ENCODE assay signal across 8 mouse cellular contexts in the genomic region with DNA sequence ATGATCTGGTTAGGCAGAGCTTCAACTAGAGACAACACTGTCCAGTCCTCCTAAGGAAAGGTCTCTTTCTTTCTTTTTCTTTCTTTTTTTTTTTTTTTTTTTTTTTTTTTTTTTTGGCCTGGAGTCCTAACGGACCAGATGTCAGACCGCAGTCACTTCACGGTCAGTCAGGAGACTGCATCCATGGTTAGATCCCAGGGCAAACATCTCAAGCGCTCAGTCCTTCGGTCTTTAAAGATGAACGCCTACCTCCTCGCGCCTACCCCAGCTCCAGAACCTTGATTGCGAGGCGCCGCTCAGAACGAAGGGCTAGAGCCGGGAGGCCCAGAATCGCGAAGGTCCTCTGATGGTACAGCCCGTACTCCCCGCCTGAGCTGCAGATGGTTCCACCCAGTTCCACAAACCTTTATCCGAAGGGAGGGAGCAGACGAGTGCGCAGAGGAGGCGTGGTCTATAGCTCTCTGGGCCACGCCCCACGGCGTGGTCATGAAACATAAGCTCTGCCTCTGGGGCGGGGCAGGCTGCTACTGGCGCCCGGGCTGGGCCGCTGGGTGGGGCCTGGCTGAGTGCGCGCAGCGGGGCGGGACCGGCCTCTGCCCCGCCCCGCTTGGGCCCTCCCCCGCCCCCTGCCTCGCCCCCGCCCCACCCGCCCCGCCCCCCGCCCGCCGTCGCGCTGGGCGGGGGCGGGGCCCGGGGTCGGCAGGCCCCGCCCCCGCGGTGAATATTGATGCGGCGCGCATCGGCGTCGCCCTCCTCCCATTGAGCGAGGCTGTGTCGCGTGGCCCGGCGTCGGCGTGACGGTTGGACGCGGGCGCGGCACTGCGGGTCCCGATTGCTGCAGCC. TPM values are rescaled to one million over a fixed set of nuclear protein-coding genes. Genes with fewer than 3 reads are reported as not detected.
DNase-seq lines count a peak whose midpoint lies in the region; ATAC-seq and TF ChIP-seq lines count a peak whose summit lies in the region.

TSS of gene Pknox1 (plus strand) at position 720 of the 843 bp plus-strand sequence.

- ATAC-seq in heart, embryonic 11.5 days (replicated peaks; ENCODE audit: insufficient number of reproducible peaks, low FRiP score, low TSS enrichment) = peak; percentile 95
- ATAC-seq in kidney, embryonic 16.5 days (ENCODE audit: low FRiP score, low TSS enrichment) = peak; percentile 95

- no peaks in the 10 kb centered on the region for H3K9me3 ChIP-seq in erythroblast, embryonic 14.5 days (ENCODE audit: control insufficient read depth, low read length)
- no peaks in the 10 kb centered on the region for H3K9me3 ChIP-seq in heart, embryonic 11.5 days (replicated peaks; ENCODE audit: control insufficient read depth, low read length)
- H3K9me3 ChIP-seq in kidney, embryonic 16.5 days (ENCODE audit: low read length) = no peaks in the 10 kb centered on the region

- H3K79me2 ChIP-seq in C2C12 (ENCODE audit: control insufficient read depth, insufficient read depth) (peaks cover 40% of the 10 kb centered on the region), myocyte (ENCODE audit: control insufficient read depth, insufficient read depth) (peaks cover 39% of the 10 kb centered on the region)
- H3K79me2 ChIP-seq in liver, adult 2 months (ENCODE audit: control insufficient read depth, insufficient read depth, low read length) = peaks cover 26% of the 10 kb centered on the region

- peaks cover 42% of the 10 kb centered on the region for H3K4me1 ChIP-seq in erythroblast, embryonic 14.5 days (ENCODE audit: control insufficient read depth)
- H3K4me1 ChIP-seq in heart, embryonic 11.5 days (ENCODE audit: control insufficient read depth, insufficient read depth, low read length) = peaks cover 26% of the 10 kb centered on the region
- peaks cover 31% of the 10 kb centered on the region for H3K4me1 ChIP-seq in kidney, embryonic 16.5 days (ENCODE audit: insufficient read depth, low read length)
- H3K4me1 ChIP-seq in liver, adult 2 months (ENCODE audit: control insufficient read depth, insufficient read depth, low read length) = peaks cover 15% of the 10 kb centered on the region

- peak within 1 kb of the TSS; percentile 91 for H3K9ac ChIP-seq in heart, embryonic 11.5 days (ENCODE audit: low read depth, low read length)
- H3K9ac ChIP-seq in kidney, embryonic 16.5 days (replicated peaks; ENCODE audit: low read length) = peak within 1 kb of the TSS; percentile 83
- H3K9ac ChIP-seq in liver, adult 2 months (ENCODE audit: low read depth, low read length) = peak within 1 kb of the TSS; percentile 100

- 0% methylated on average over 43 of the region's 72 CpGs for WGBS in heart, embryonic 11.5 days (ENCODE audit: insufficient replicate concordance)
- 1% methylated on average over 56 of the region's 72 CpGs for WGBS in kidney, embryonic 16.5 days
- under 1% methylated on average over 62 of the region's 72 CpGs for WGBS in liver, adult 2 months

- peaks cover 32% of the 10 kb centered on the region for H3K79me3 ChIP-seq in C2C12 (ENCODE audit: low read depth)

- H3K36me3 ChIP-seq in C2C12 (ENCODE audit: control insufficient read depth, insufficient read depth) = peaks cover 4% of the 10 kb centered on the region
- H3K36me3 ChIP-seq in erythroblast, embryonic 14.5 days (ENCODE audit: control insufficient read depth) = peaks cover 14% of the 10 kb centered on the region
- no peaks in the 10 kb centered on the region for H3K36me3 ChIP-seq in heart, embryonic 11.5 days (ENCODE audit: control insufficient read depth, insufficient read depth, low read length)
- H3K36me3 ChIP-seq in kidney, embryonic 16.5 days (ENCODE audit: insufficient read depth, low read length) = peaks cover 4% of the 10 kb centered on the region; the same call in 1 of the 2 replicates
- no peaks in the 10 kb centered on the region for H3K36me3 ChIP-seq in liver, adult 2 months (ENCODE audit: control insufficient read depth, insufficient read depth, low read length)
- H3K36me3 ChIP-seq in myocyte (ENCODE audit: control insufficient read depth, insufficient read depth) = no peaks in the 10 kb centered on the region
- no peaks in the 10 kb centered on the region for H3K36me3 ChIP-seq in splenic B cell, adult 2 months (ENCODE audit: control insufficient read depth, insufficient read depth, low read length, poor library complexity, severe bottlenecking)

- no peak for TF ChIP-seq CTCF in C2C12 (IDR thresholded peaks at IDR 0.05; ENCODE audit: control insufficient read depth, insufficient read depth, insufficient read length)
- no peak for TF ChIP-seq CTCF in brain, embryonic 14.5 days (IDR thresholded peaks at IDR 0.05; ENCODE audit: borderline replicate concordance, extremely low read depth, insufficient read depth, insufficient read length)
- TF ChIP-seq CTCF in liver, adult 2 months (IDR thresholded peaks at IDR 0.05; ENCODE audit: low read depth, low read length) = no peak

- H3K27me3 ChIP-seq in C2C12 (ENCODE audit: control insufficient read depth, insufficient read depth, insufficient read length) (no peaks in the 10 kb centered on the region), myocyte (ENCODE audit: control insufficient read depth, insufficient read depth, insufficient read length) (no peaks in the 10 kb centered on the region)
- no peaks in the 10 kb centered on the region for H3K27me3 ChIP-seq in erythroblast, embryonic 14.5 days (ENCODE audit: control insufficient read depth)
- no peaks in the 10 kb centered on the region for H3K27me3 ChIP-seq in heart, embryonic 11.5 days (ENCODE audit: control insufficient read depth, insufficient read depth, low read length)
- H3K27me3 ChIP-seq in kidney, embryonic 16.5 days (ENCODE audit: insufficient read depth, low read length) = no peaks in the 10 kb centered on the region
- H3K27me3 ChIP-seq in liver, adult 2 months (ENCODE audit: control insufficient read depth, insufficient read depth, low read length) = no peaks in the 10 kb centered on the region
- H3K27me3 ChIP-seq in splenic B cell, adult 2 months (ENCODE audit: control insufficient read depth, insufficient read depth, low read length, poor library complexity, severe bottlenecking) = no peaks in the 10 kb centered on the region

- H3K4me2 ChIP-seq in heart, embryonic 11.5 days = peak within 1 kb of the TSS; percentile 79
- peak within 1 kb of the TSS; percentile 78 for H3K4me2 ChIP-seq in kidney, embryonic 16.5 days (replicated peaks; ENCODE audit: low read depth, low read length)
- H3K4me2 ChIP-seq in myocyte (ENCODE audit: low read depth) = peak within 1 kb of the TSS; percentile 99

- H3ac ChIP-seq in C2C12 (ENCODE audit: control insufficient read depth, insufficient read length, low read depth) (peak within 1 kb of the TSS; percentile 96), myocyte (ENCODE audit: control insufficient read depth, insufficient read length) (peak within 1 kb of the TSS; percentile 81)

- peak within 1 kb of the TSS; percentile 98 for H3K27ac ChIP-seq in heart, embryonic 11.5 days (ENCODE audit: low read depth, low read length)
- H3K27ac ChIP-seq in kidney, embryonic 16.5 days (ENCODE audit: low read length) = peak within 1 kb of the TSS; percentile 96
- peak within 1 kb of the TSS; percentile 89 for H3K27ac ChIP-seq in liver, adult 2 months (replicated peaks; ENCODE audit: insufficient read depth, low read depth, low read length)

- no peak for TF ChIP-seq POLR2A in brain, embryonic 14.5 days (IDR thresholded peaks at IDR 0.05; ENCODE audit: borderline replicate concordance, extremely low read depth, insufficient read depth, insufficient read length, poor library complexity, severe bottlenecking)
- TF ChIP-seq POLR2A in liver, adult 2 months (IDR thresholded peaks at IDR 0.05; ENCODE audit: extremely low read depth, insufficient read depth, low read length) = peak; percentile 75
- peak; percentile 78 for TF ChIP-seq POLR2A in myocyte (IDR thresholded peaks at IDR 0.05; ENCODE audit: insufficient read length, low read depth)

- H3K4me3 ChIP-seq in C2C12 (ENCODE audit: insufficient read depth, poor library complexity, severe bottlenecking) = peak within 1 kb of the TSS; percentile 68
- H3K4me3 ChIP-seq in erythroblast, embryonic 14.5 days (replicated peaks) = peak within 1 kb of the TSS; percentile 72
- peak within 1 kb of the TSS; percentile 93 for H3K4me3 ChIP-seq in heart, embryonic 11.5 days (ENCODE audit: low read depth, low read length)
- H3K4me3 ChIP-seq in kidney, embryonic 16.5 days (ENCODE audit: low read length) = peak within 1 kb of the TSS; percentile 64
- peak within 1 kb of the TSS; percentile 100 for H3K4me3 ChIP-seq in liver, adult 2 months (ENCODE audit: insufficient read depth, low read depth, low read length)
- H3K4me3 ChIP-seq in myocyte = peak within 1 kb of the TSS; percentile 48

- DNase-seq in brain, embryonic 14.5 days (ENCODE audit: low read depth) = peak; percentile 100
- DNase-seq in liver, adult 2 months (ENCODE audit: extremely low read depth, low read depth, low spot score) = peak; percentile 97
- peak; percentile 100 for DNase-seq in splenic B cell, adult 2 months (ENCODE audit: low read depth, low spot score)

TF ChIP-seq in C2C12, 6 proteins besides CTCF, POLR2A, EP300 and RAD21:
- peak; percentile 23 for TF ChIP-seq USF1 (IDR thresholded peaks at IDR 0.05; ENCODE audit: low read depth)
- TF ChIP-seq MAX (IDR thresholded peaks at IDR 0.05) = peak; percentile 30
- no peak for TF ChIP-seq CEBPB (IDR thresholded peaks at IDR 0.05; ENCODE audit: low read depth)
- no peak for TF ChIP-seq MYOG (IDR thresholded peaks at IDR 0.05; ENCODE audit: control insufficient read depth, extremely low read depth, insufficient read length)
- no peak for TF ChIP-seq FOSL1 (IDR thresholded peaks at IDR 0.05; ENCODE audit: insufficient read depth, low read length, poor library complexity, severe bottlenecking)
- TF ChIP-seq MYOD1 (IDR thresholded peaks at IDR 0.05; ENCODE audit: control insufficient read depth, insufficient read length, low read depth) = no peak

TF ChIP-seq in myocyte, 11 proteins besides CTCF, POLR2A, EP300 and RAD21 (continues in another document):
- no peak for TF ChIP-seq TCF3 (IDR thresholded peaks at IDR 0.05; ENCODE audit: insufficient read length, low read depth)
- TF ChIP-seq CEBPB (IDR thresholded peaks at IDR 0.05; ENCODE audit: insufficient read depth, poor library complexity, severe bottlenecking) = no peak
- TF ChIP-seq POLR2AphosphoS2 (IDR thresholded peaks at IDR 0.05; ENCODE audit: insufficient read length, low read depth) = peak; percentile 40
- TF ChIP-seq MYOD1 (IDR thresholded peaks at IDR 0.05; ENCODE audit: control insufficient read depth in 1 of 3, insufficient read length in 2 of 3, low read depth in 2 of 3) = no peak
- TF ChIP-seq MYOG (IDR thresholded peaks at IDR 0.05; ENCODE audit: control insufficient read depth in 1 of 3, insufficient read depth in 1 of 3, insufficient read length in 2 of 3, low read depth in 2 of 3) = peak in 1 of 3 experiments; percentile 19

RNA-seq across cellular contexts. Expression of gene Pknox1, which starts in this region (rescaled TPM):
- polyA plus RNA-seq in C2C12 (2012; fragmentation: generic; extraction: Trizol) (13.6 TPM), myocyte (2012; fragmentation: generic; extraction: Trizol) (15.3 TPM)
- polyA plus RNA-seq in brain, embryonic 14.5 days (2012; rRNA removed) = 32.2 and 36.8 TPM in 2 replicates
- 0.30 and 0.36 TPM in 2 replicates for polyA plus RNA-seq in erythroblast, embryonic 14.5 days (2012)
- 19.8 and 20.4 TPM in 2 replicates for polyA plus RNA-seq in heart, embryonic 11.5 days (2014; fragmentation: Nextera tagmentation; extraction: Ambion mirVana)
- polyA plus RNA-seq in kidney, embryonic 16.5 days (2015; fragmentation: Nextera tagmentation; extraction: Ambion mirVana) = 38.2 and 44.5 TPM in 2 replicates
- total RNA-seq in liver, adult 2 months (2014; rRNA removed) = 10.3 and 14.0 TPM in 2 replicates
- polyA plus RNA-seq in liver, adult 2 months (2012; rRNA removed) = 10.7 and 15.5 TPM in 2 replicates

Comparison
In these comparisons a context has a peak if more than half of its experiments do, and no peak if none do; other contexts are left out.
1. Peak in every context shown above with its lines: DNase-seq, ATAC-seq, H3K4me3 ChIP-seq and H3K27ac ChIP-seq.
2. H3K4me3 ChIP-seq: peak in every context shown above with its lines; median percentile 100 in liver, adult 2 months; 93 in heart, embryonic 11.5 days; 72 in erythroblast, embryonic 14.5 days; 68 in C2C12; 64 in kidney, embryonic 16.5 days; 48 in myocyte.